Mouse (Mus musculus): ENCODE measurements around the gene Gm49325. TPM values are rescaled to one million over a fixed set of nuclear protein-coding genes. Genes with fewer than 3 reads are reported as not detected.
A peak's percentile ranks its signal among the peaks of the same experiment; 100 is the strongest.

The Gm49325 gene
- polyA plus RNA-seq, 1 experiment: not detected

DNA sequence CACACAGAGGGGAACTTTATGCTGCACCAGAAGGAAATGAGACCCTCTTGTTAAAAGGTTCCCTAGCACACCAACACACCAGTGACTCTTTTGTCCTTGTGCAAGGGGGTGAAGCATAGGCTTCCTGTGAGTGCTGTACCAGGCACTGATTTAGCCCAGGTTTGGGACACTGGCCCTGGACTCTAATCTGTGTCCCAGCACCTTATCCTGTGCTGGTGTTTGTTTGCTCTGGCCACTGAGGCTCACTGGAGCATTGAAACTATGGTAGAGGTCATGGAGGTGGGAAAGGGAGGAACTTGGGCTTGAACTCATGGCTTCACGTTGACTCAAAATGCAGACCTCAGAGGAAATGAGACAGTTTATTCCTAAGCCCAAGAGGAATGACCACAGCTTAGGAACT lies 32.8 kb upstream of the Gm49325 start:
- no peak for DNase-seq (ENCODE audit: low read depth)
- TF ChIP-seq CTCF (IDR thresholded peaks at IDR 0.05; ENCODE audit: borderline replicate concordance, extremely low read depth, insufficient read depth, insufficient read length): no peak
- TF ChIP-seq POLR2A (IDR thresholded peaks at IDR 0.05; ENCODE audit: borderline replicate concordance, extremely low read depth, insufficient read depth, insufficient read length, poor library complexity, severe bottlenecking): no peak

DNA sequence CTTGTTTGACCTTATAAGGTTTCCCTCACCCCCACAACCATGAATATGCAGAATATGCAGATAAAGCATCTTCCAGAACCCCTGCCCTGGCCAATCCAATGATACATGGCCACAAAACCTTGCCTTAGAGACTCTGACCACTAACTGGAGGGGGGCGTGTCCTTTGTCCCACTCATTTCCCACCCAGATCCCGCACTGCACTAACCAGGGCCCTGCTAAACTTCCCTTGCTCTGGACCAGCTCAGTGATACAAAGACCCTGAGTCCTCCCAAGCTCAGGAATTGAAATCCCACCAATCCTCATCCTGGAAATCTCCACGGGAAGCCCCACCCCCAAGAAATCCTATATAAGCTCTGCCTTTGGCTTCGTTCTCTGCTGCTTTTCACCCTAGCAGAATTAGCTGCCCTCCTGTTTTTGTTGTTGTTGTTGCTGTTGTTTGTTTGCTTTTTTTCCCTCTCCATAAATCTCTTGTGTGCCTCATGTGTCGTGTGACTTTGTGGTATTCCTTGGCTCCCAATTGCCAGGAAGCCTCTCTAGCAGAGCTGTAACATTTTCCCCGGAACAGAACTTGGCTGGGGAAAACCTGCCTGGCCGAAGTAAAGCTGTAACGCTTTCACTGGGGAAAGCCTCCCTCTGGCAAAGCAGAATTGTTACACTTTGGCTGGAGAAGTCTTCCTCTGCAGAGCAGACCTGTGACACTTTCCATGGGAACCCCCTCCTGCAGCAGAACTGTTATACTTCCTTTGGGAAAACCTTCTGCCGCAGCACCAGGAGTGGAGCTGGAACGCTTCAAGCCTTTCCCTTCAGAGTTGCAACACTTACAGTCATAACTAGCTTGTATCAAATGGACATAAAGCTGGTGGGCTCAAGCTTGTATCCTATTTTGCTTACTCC lies 25.7 kb upstream of the Gm49325 start:
- DNase-seq (ENCODE audit: low read depth): no peak
- TF ChIP-seq CTCF (IDR thresholded peaks at IDR 0.05; ENCODE audit: borderline replicate concordance, extremely low read depth, insufficient read depth, insufficient read length) (no peak), POLR2A (IDR thresholded peaks at IDR 0.05; ENCODE audit: borderline replicate concordance, extremely low read depth, insufficient read depth, insufficient read length, poor library complexity, severe bottlenecking) (no peak)

- TF ChIP-seq CTCF (IDR thresholded peaks at IDR 0.05; ENCODE audit: borderline replicate concordance, extremely low read depth, insufficient read depth, insufficient read length) (no peak), POLR2A (IDR thresholded peaks at IDR 0.05; ENCODE audit: borderline replicate concordance, extremely low read depth, insufficient read depth, insufficient read length, poor library complexity, severe bottlenecking) (no peak)
- no peak for DNase-seq (ENCODE audit: low read depth)
Measured at GRCm38 (mm10) chr10:77581023-77581407, 25.0 kb upstream of the Gm49325 start.

DNA sequence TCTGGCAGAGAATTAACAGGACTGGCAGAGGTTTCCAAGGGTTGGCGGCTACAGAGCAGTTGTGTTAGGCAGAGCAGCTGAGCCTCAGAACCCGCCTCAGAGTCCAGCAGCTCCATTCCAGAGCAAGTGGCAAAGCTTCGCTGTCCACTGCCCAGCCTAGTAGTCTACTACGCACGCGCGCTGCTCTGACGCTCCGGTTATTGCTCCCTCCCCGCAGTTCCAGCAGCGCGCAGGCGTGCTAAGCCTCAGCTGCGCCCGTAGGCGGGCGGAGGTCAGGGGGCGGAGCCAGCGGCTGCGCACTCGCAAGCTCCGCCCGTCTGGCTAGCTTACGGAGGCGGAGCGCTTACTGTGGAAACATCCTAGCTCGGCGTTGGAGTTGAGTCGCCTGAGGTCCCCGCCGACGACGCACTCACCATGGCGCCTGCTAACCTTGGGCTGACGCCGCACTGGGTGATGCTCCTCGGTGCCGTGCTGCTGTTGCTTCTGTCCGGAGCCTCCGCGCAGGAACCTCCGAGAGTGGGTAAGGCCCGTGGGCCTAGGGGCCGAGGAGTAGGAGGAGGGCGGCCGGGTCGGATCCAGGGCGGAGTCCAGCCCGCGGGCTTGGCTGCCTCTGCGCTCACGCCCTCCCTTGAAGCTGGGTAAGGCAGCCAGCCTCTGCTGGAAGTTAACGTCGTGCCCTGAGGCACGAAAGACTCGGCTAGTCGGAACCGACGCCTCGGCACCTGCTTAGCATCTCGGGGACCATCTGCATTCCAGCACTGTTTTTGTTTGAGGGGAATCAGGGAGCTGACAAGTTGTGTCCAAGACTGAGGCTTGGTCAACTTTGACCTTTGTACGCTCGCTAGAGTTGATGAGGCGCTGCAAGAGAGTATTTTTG lies 24.4 kb upstream of the Gm49325 start, which contains the start of gene Pttg1ip:
TSS of gene Pttg1ip (plus strand) at position 313 of the 877 bp plus-strand sequence.
- DNase-seq (ENCODE audit: low read depth): peak; percentile 99

DNA sequence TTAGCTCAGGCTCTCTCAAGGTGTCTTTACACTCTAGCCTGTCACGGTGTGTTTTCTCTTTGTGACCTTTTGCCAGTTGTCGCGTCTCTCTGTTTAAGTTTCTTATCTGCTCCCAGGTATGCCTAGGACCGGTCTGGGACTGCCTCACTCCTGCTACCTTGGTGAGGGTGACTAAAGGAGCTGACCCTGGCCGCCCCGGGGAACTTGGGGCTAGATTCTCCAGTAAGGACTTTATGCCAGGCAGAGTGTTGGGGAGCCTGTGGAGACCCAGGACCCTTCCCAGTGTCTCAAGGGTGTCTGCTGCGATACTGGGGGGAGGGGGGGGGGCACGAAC lies 23.7 kb upstream of the Gm49325 start:
- no peak for DNase-seq (ENCODE audit: low read depth)
- TF ChIP-seq POLR2A (IDR thresholded peaks at IDR 0.05; ENCODE audit: borderline replicate concordance, extremely low read depth, insufficient read depth, insufficient read length, poor library complexity, severe bottlenecking) (no peak), CTCF (IDR thresholded peaks at IDR 0.05; ENCODE audit: borderline replicate concordance, extremely low read depth, insufficient read depth, insufficient read length) (no peak)

More for the DNA sequence above, 24.4 kb upstream of the Gm49325 start, which contains the start of gene Pttg1ip:
- TF ChIP-seq POLR2A (IDR thresholded peaks at IDR 0.05; ENCODE audit: borderline replicate concordance, extremely low read depth, insufficient read depth, insufficient read length, poor library complexity, severe bottlenecking) (peak; percentile 57; the same call in 1 of the 2 replicates), CTCF (IDR thresholded peaks at IDR 0.05; ENCODE audit: borderline replicate concordance, extremely low read depth, insufficient read depth, insufficient read length) (no peak)

DNA sequence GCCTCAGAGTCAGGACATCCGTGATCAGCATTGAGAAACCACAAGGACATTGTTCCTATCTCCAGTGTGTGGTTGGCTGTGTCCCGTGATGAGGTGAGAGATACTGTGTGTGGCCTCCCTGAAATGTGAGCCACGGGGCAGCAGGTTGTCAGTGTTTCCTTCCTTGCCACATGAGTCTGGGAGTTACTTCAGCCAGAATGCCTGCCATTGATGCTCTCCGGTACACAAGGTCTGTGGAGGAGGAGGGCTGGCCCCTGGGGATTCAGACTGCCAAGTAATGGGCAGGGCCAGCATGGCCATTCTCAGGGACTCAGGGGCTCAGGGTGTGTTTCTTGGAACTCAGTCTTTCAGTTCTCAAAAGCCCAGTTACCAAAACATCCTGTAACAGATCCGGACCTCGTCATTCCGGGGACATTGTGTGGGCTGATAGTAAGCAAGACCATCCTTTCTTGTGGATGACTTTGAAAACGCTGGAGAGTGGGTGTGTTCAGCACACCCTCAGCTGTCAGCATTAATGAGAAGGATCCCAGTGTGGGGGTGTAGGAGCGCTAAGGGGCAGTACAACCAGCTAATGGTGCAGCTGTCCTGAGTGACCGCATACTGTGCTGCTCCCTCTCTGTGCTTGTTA lies 22.1 kb upstream of the Gm49325 start:
- no peak for DNase-seq (ENCODE audit: low read depth)
- TF ChIP-seq CTCF (IDR thresholded peaks at IDR 0.05; ENCODE audit: borderline replicate concordance, extremely low read depth, insufficient read depth, insufficient read length) (no peak), POLR2A (IDR thresholded peaks at IDR 0.05; ENCODE audit: borderline replicate concordance, extremely low read depth, insufficient read depth, insufficient read length, poor library complexity, severe bottlenecking) (no peak)

GRCm38 (mm10) chr10:77586637-77587036 lies 19.4 kb upstream of the Gm49325 start:
- TF ChIP-seq CTCF (IDR thresholded peaks at IDR 0.05; ENCODE audit: borderline replicate concordance, extremely low read depth, insufficient read depth, insufficient read length) (no peak), POLR2A (IDR thresholded peaks at IDR 0.05; ENCODE audit: borderline replicate concordance, extremely low read depth, insufficient read depth, insufficient read length, poor library complexity, severe bottlenecking) (no peak)
- no peak for DNase-seq (ENCODE audit: low read depth)

DNA sequence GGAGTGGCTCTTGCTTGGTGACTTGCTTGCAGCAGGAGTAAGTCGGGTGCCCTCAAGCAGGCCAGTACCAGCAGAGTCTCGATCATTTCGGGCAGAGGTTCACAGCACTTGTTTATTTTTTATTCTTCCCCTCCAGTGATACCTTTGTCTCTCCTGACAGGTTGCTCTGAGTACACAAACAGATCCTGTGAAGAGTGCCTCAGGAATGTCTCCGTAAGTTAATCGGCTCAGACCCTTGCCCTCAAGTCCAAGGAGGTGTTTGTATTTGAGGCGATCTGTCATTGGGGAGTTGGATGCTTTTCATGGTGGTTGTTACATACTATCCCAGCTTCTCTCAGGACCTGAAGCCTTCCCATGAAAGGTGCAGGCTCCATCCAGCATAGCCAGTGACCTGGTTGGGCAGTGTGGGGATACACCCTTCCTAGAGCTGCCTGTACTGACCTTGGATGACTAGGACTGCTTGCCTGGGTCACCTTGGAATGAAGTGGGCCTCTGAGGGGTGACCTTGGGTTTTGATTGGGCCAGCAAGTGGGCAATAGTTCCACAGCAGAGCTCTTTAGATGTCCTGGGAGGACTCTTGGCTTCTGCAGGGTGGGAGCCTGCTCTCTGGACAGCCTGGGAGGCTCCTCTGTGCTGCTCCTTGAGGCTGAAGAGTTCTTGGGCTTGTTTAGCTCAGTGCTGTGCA lies 18.8 kb upstream of the Gm49325 start:
- no peak for DNase-seq (ENCODE audit: low read depth)
- TF ChIP-seq CTCF (IDR thresholded peaks at IDR 0.05; ENCODE audit: borderline replicate concordance, extremely low read depth, insufficient read depth, insufficient read length): no peak
- no peak for TF ChIP-seq POLR2A (IDR thresholded peaks at IDR 0.05; ENCODE audit: borderline replicate concordance, extremely low read depth, insufficient read depth, insufficient read length, poor library complexity, severe bottlenecking)

GRCm38 (mm10) chr10:77588036-77588435 lies 18.0 kb upstream of the Gm49325 start:
- no peak for DNase-seq (ENCODE audit: low read depth)
- TF ChIP-seq POLR2A (IDR thresholded peaks at IDR 0.05; ENCODE audit: borderline replicate concordance, extremely low read depth, insufficient read depth, insufficient read length, poor library complexity, severe bottlenecking): no peak
- no peak for TF ChIP-seq CTCF (IDR thresholded peaks at IDR 0.05; ENCODE audit: borderline replicate concordance, extremely low read depth, insufficient read depth, insufficient read length)

- TF ChIP-seq CTCF (IDR thresholded peaks at IDR 0.05; ENCODE audit: borderline replicate concordance, extremely low read depth, insufficient read depth, insufficient read length) (no peak), POLR2A (IDR thresholded peaks at IDR 0.05; ENCODE audit: borderline replicate concordance, extremely low read depth, insufficient read depth, insufficient read length, poor library complexity, severe bottlenecking) (no peak)
- DNase-seq (ENCODE audit: low read depth): no peak
Measured at GRCm38 (mm10) chr10:77589117-77589516, 16.9 kb upstream of the Gm49325 start.

Data from brain, embryonic 14.5 days (tissue).